Mouse (Mus musculus) kidney, adult 2 months (tissue): Measurements from ENCODE around the gene Fhit.

Source experiments
- CTCF ChIP-seq: fragments of 200-500 bp; conservative IDR thresholded peaks from 2 replicates; pipeline ENCODE4 v1.5.1; 2011; ENCODE audit warnings: low read depth, mild to moderate bottlenecking, control low read depth, low read length, moderate library complexity, mixed read lengths; ENCODE audit not compliant: insufficient read depth, insufficient read length
- POLR2A ChIP-seq: fragments of 200-500 bp; IDR thresholded peaks from one replicate; pipeline ENCODE4 v1.6.1; 2011; ENCODE audit warnings: low read depth, low read length, control low read depth

GRCm38 (mm10) chr14:10205290-10205689 is 956.5 kb downstream of the Fhit start:
- no peak for TF ChIP-seq POLR2A
- TF ChIP-seq CTCF, result no peak
